Mouse (Mus musculus) thymus, adult 2 months (tissue): ENCODE measurements around the gene Krt71. TPM values are rescaled to one million over a fixed set of nuclear protein-coding genes. Genes with fewer than 3 reads are reported as not detected.
A peak's percentile ranks its signal among the peaks of the same experiment; 100 is the strongest.

Experiments used
- DNase-seq: peaks from one replicate; pipeline ENCODE4 v3.0.0; 2021
- H3K27ac ChIP-seq: fragments of 200-500 bp; 2 replicates; pipeline ENCODE4 v1.5.1; 2012; ENCODE audit warnings: low read length, control low read depth; ENCODE audit not compliant: control insufficient read depth, insufficient read depth
- H3K27me3 ChIP-seq: fragments of 200-500 bp; 2 replicates; pipeline ENCODE4 v1.6.1; 2012; ENCODE audit warnings: mild to moderate bottlenecking, low read length, moderate library complexity, mixed read lengths; ENCODE audit not compliant: control insufficient read depth, insufficient read depth
- H3K36me3 ChIP-seq: fragments of 200-500 bp; 2 replicates; pipeline ENCODE4 v1.6.1; 2012; ENCODE audit warnings: mild to moderate bottlenecking, low read length, moderate library complexity; ENCODE audit not compliant: control insufficient read depth, insufficient read depth
- H3K4me1 ChIP-seq: fragments of 200-500 bp; replicated peaks from 2 replicates; pipeline ENCODE4 v1.6.1; 2012; ENCODE audit warnings: low read length; ENCODE audit not compliant: control insufficient read depth, insufficient read depth
- H3K4me3 ChIP-seq: fragments of 200-500 bp; 2 replicates; pipeline ENCODE4 v1.5.1; 2012; ENCODE audit warnings: mild to moderate bottlenecking, low read length, control low read depth, moderate library complexity; ENCODE audit not compliant: control insufficient read depth, insufficient read depth
- CTCF ChIP-seq: fragments of 200-500 bp; IDR thresholded peaks from 2 replicates; pipeline ENCODE4 v1.5.1; 2012; ENCODE audit warnings: mild to moderate bottlenecking, control low read depth, low read length, moderate library complexity, borderline replicate concordance; ENCODE audit not compliant: control insufficient read depth, poor library complexity, insufficient read depth; ENCODE audit errors: extremely low read depth
- POLR2A ChIP-seq: fragments of 200-500 bp; IDR thresholded peaks from 2 replicates; pipeline ENCODE4 v1.6.1; 2012; ENCODE audit warnings: mild to moderate bottlenecking, low read length, control low read depth, moderate library complexity; ENCODE audit not compliant: control insufficient read depth, poor library complexity, insufficient read depth; ENCODE audit errors: extremely low read depth
- WGBS: fragments of 180-500 bp; shearing (Covaris S2); methylation state at CpG from one replicate; pipeline ENCODE4 v1.1.7; 2018; 5-methylcytosine and 5-hydroxymethylcytosine counted together
- polyA plus RNA-seq: library from polyadenylated mRNA; depleted of rRNA; stranded (reverse); fragments of >200 nt; gene quantifications from 2 replicates; pipeline ENCODE4 v1.2.3, GENCODE M21; 2012

Krt71 gene
- polyA plus RNA-seq, 1 experiment, result 2.0 TPM

GRCm38 (mm10) chr15:101708683-101709082, 34.2 kb downstream of the Krt71 start:
- WGBS, result 67% methylated on average over 11 of the region's 11 CpGs
- Histone ChIP-seq H3K4me3 (no peak overlapping the region), H3K27ac (no peak overlapping the region), H3K36me3 (no peaks in the 10 kb centered on the region), H3K27me3 (no peaks in the 10 kb centered on the region), H3K4me1 (no peaks in the 10 kb centered on the region)
- TF ChIP-seq POLR2A, result no peak
- TF ChIP-seq CTCF, result no peak
- no peak for DNase-seq

DNA sequence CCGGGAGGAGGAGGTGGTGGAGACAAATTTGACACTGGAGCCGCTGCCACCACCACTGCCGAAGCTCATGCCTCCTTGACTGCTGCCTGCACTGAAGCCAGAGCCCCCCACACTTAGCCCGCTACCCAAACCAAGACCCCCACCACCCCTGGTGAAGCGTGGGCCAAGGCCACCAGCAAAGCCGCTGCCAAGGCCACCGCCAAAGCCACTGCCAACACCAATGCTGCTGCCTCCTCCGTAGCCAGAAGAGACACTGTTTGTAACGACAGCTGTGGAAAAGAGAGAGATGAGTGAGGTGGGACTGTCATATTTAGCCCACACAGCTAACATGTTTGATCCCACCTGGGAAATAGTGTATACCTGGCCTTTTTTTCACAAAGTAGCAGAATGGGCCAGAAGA, 35.5 kb downstream of the Krt71 start:
- WGBS, result 87% methylated on average over 9 of the region's 9 CpGs
- no peak for DNase-seq
- no peak for TF ChIP-seq POLR2A
- no peak for TF ChIP-seq CTCF
- H3K4me3 ChIP-seq, result no peak overlapping the region
- H3K4me1 ChIP-seq, result no peaks in the 10 kb centered on the region
- H3K27ac ChIP-seq, result no peak overlapping the region
- H3K36me3 ChIP-seq, result no peaks in the 10 kb centered on the region
- no peaks in the 10 kb centered on the region for H3K27me3 ChIP-seq

DNA sequence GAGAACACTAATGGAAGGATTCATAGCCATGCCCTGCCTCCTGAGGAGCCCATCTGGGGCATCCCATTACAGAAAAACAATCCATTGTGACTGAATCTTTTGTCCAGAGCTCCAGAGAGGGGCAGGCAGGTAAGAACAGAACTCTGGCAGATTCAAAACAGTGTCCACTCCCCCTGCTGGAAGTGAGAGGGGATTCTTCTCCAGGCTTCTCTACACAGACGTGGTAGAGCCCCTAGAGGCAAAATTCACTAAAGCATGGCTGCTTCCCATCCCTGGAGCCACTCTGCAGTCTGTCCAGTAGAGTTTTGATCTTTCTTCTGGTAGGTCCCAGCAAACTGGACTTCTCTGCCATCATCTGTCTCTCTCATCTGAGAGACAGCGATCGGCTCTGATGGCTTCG, 38.8 kb downstream of the Krt71 start:
- H3K4me3 ChIP-seq, result no peak overlapping the region
- no peaks in the 10 kb centered on the region for H3K27me3 ChIP-seq
- TF ChIP-seq POLR2A, result no peak
- TF ChIP-seq CTCF, result no peak
- no peak overlapping the region for H3K27ac ChIP-seq
- DNase-seq, result peak; percentile 6
- WGBS, result 71% methylated on average over 4 of the region's 4 CpGs
- no peaks in the 10 kb centered on the region for H3K4me1 ChIP-seq
- H3K36me3 ChIP-seq, result no peaks in the 10 kb centered on the region

DNA sequence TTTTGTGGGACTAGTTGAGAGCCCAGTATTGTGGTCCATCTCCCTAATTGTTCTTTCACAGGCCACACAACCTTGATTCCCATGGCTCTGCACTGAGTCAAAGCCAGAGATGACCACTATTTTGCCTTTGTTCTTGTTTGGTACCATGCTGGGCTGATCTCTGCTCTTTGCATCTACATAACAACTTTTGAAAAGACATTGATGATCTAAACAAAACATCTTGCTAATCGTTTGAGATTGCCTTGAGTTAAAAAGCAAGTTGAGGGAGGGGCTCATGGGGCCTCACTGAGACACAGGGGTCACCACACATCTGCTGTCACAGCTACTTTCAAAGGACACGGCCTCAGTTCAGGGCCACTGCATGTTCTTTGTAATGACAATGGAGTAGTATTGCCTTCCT, 40.5 kb downstream of the Krt71 start:
- Histone ChIP-seq H3K27ac (no peak overlapping the region), H3K4me3 (no peak overlapping the region), H3K36me3 (no peaks in the 10 kb centered on the region), H3K4me1 (no peaks in the 10 kb centered on the region), H3K27me3 (no peaks in the 10 kb centered on the region)
- TF ChIP-seq POLR2A, result no peak
- TF ChIP-seq CTCF, result no peak
- no peak for DNase-seq
- 53% methylated on average over 2 of the region's 2 CpGs for WGBS

DNA sequence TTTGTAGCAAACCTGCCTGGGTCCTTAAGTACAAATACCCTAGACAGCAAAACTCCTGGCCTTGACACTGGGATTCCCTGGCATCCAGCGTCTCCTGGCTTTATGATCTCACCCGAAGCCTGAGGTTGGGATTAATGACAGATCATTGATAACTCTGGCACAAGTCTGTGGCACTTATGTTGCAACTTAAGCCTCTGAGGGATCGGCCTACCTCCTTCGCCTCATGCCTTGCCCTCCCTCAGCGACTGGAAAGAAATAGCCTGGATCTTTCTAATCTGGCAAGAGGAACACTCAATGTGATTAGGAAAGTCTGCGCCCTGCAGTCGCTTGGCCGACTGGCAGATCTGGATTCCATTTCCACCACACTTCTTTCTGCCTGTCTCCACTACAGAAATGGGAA, 43.0 kb downstream of the Krt71 start:
- DNase-seq, result no peak
- 90% methylated on average over 8 of the region's 8 CpGs for WGBS
- H3K4me3 ChIP-seq, result no peak overlapping the region
- no peaks in the 10 kb centered on the region for H3K4me1 ChIP-seq
- H3K36me3 ChIP-seq, result no peaks in the 10 kb centered on the region
- no peaks in the 10 kb centered on the region for H3K27me3 ChIP-seq
- TF ChIP-seq CTCF (no peak), POLR2A (no peak)
- H3K27ac ChIP-seq, result no peak overlapping the region

DNA sequence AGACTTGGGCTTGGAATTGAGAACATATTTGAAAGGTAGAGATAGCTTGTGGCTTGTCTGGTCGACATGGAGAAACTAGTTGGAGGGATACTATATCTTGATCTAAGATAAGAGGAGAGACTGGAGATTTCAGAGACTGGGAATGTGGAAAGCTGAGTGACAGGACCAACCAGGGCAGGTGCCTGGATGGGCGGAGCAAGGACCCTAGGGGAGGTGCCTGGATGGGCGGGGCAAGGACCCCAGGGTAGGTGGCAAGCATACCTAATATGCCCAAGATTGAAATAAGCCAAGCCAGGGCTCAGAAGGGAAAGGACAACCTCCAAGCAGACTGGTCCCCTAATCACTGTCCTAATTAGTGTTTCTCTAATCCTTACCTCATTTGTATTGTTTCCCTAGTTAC, 43.7 kb downstream of the Krt71 start:
- H3K36me3 ChIP-seq, result no peaks in the 10 kb centered on the region
- no peak overlapping the region for H3K4me3 ChIP-seq
- no peaks in the 10 kb centered on the region for H3K4me1 ChIP-seq
- H3K27me3 ChIP-seq, result no peaks in the 10 kb centered on the region
- no peak for DNase-seq
- no peak for TF ChIP-seq POLR2A
- TF ChIP-seq CTCF, result no peak
- 61% methylated on average over 3 of the region's 3 CpGs for WGBS
- H3K27ac ChIP-seq, result no peak overlapping the region

DNA sequence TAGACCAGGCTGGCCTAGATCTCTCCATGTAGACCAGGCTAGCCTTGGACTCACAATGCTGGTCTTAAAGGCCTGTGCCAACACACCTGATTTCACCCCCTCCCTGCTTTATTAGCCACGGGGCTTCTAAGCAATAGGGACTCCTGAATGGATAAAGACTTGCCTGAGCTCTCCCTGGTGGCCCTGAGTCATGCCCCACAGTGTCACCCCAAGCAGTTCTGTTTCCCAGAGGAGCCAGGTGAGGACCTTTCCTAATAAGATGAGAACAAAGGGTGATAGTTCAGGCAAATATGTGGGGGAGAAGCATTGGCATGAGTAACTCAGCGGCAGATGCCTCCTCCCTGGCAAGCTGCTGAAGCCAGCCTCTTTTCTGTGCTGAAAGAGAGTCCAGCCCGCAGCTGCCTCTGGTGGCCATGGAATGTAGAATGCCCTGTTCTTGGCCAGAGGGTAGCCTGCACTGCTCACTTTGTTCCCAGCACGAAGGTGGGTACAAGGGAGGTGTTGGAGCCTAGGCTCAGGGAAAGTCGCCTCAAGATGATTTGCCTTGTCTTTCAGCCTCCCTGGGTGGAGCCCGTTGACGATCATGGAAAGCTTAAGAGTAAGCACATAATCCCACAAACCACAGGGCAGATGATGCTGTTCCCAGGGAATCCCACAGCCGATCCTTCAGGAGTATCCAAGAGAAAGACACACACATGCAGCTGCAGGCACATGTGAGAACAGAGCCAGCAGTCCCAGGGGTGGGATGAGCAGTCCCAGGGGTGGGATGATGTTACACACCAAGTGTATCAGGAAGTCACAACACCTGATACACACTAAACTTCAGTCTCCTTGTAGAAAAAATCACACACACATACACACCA, 45.4 kb downstream of the Krt71 start:
- WGBS, result 77% methylated on average over 8 of the region's 8 CpGs
- TF ChIP-seq CTCF (no peak), POLR2A (no peak)
- Histone ChIP-seq H3K4me1 (no peaks in the 10 kb centered on the region), H3K27ac (no peak overlapping the region), H3K36me3 (no peaks in the 10 kb centered on the region), H3K4me3 (no peak overlapping the region), H3K27me3 (no peaks in the 10 kb centered on the region)
- DNase-seq, result no peak
